Mouse (Mus musculus) forebrain, embryonic 14.5 days (tissue): ENCODE data around the gene Pitpnm3. TPM values are rescaled to one million over a fixed set of nuclear protein-coding genes. Genes with fewer than 3 reads are reported as not detected.

Experiments used
- ATAC-seq: fragments of 200-750 bp; cut with Nextera tagmentation; 2 replicates; pipeline ENCODE4 v1.8.0; 2017; ENCODE audit warnings: mild to moderate bottlenecking, moderate library complexity
- DNase-seq: peaks from one replicate; pipeline ENCODE4 v3.0.0-alpha.2; 2015; ENCODE audit warnings: low spot score
- H3K27ac ChIP-seq: fragments of 300-500 bp; sonication (generic); 2 replicates; pipeline ENCODE4 v1.5.1; 2014; ENCODE audit warnings: low read depth, mild to moderate bottlenecking, control low read depth, low read length, moderate library complexity
- H3K27me3 ChIP-seq: fragments of 300-500 bp; sonication (generic); replicated peaks from 2 replicates; pipeline ENCODE4 v1.6.1; 2014; ENCODE audit warnings: low read length, control low read depth, mixed read lengths; ENCODE audit not compliant: control insufficient read depth, insufficient read depth
- H3K36me3 ChIP-seq: fragments of 300-500 bp; sonication (generic); 2 replicates; pipeline ENCODE4 v1.6.1; 2014; ENCODE audit warnings: low read length, control low read depth; ENCODE audit not compliant: control insufficient read depth, insufficient read depth
- H3K4me1 ChIP-seq: fragments of 300-500 bp; sonication (generic); 2 replicates; pipeline ENCODE4 v1.6.1; 2014; ENCODE audit warnings: antibody characterized with exemption, low read length, control low read depth; ENCODE audit not compliant: control insufficient read depth, insufficient read depth
- H3K4me2 ChIP-seq: fragments of 300-500 bp; sonication (generic); 2 replicates; pipeline ENCODE4 v1.6.1; 2014; ENCODE audit warnings: mild to moderate bottlenecking, control low read depth, low read length
- H3K4me3 ChIP-seq: fragments of 300-500 bp; sonication (generic); 2 replicates; pipeline ENCODE4 v1.5.1; 2014; ENCODE audit warnings: low read depth, low read length, control low read depth
- H3K9ac ChIP-seq: fragments of 300-500 bp; sonication (generic); 2 replicates; pipeline ENCODE4 v1.6.1; 2014; ENCODE audit warnings: mild to moderate bottlenecking, low read length, control low read depth, moderate library complexity
- H3K9me3 ChIP-seq: fragments of 300-500 bp; sonication (generic); replicated peaks from 2 replicates; pipeline ENCODE4 v1.6.1; 2016; ENCODE audit warnings: low read length, control low read depth, mixed read lengths; ENCODE audit not compliant: control insufficient read depth
- WGBS: fragments of 180-500 bp; shearing (Covaris S2); extraction: QIAGEN DNeasy Blood & Tissue Kit; methylation state at CpG from one replicate; pipeline ENCODE4 v1.1.7; 2014; 5-methylcytosine and 5-hydroxymethylcytosine counted together
- polyA plus RNA-seq: library from polyadenylated mRNA; unstranded; fragments of >200 nt; fragmentation: Nextera tagmentation; extraction: Ambion mirVana; gene quantifications from 2 replicates; pipeline ENCODE4 v1.2.1, GENCODE M21; 2014

Pitpnm3 gene
- polyA plus RNA-seq, 1 experiment from 2014 or later: 0.94 TPM

GRCm38 (mm10) chr11:72118630-72119029, 16.9 kb downstream of the Pitpnm3 start:
- Histone ChIP-seq H3K27ac (no peak overlapping the region), H3K9me3 (no peaks in the 10 kb centered on the region), H3K4me1 (no peaks in the 10 kb centered on the region), H3K9ac (no peak overlapping the region), H3K27me3 (no peaks in the 10 kb centered on the region), H3K4me2 (no peak overlapping the region), H3K4me3 (no peak overlapping the region), H3K36me3 (no peaks in the 10 kb centered on the region)
- WGBS: 92% methylated on average over 3 of the region's 3 CpGs
- DNase-seq (no peak), ATAC-seq (no peak)

DNA sequence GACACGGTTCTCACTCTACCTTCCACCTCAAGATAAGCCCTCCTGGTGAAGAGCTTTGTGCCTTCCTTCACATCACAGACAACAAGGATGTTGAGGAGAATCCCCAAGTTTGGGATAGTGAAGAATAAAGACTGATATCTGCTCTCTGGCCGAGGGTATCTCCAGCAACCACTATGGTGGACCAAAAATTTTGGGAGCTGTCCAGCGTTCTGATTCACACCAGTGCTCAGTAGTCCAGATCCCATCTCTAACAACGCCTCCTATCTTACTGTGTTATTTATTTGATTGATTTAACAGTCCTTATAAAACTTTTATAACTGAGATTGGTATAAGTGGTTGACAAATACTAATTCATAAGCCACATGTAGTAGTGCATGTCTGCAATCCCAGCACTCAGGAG, 22.3 kb downstream of the Pitpnm3 start:
- Histone ChIP-seq H3K4me2 (no peak overlapping the region), H3K27me3 (no peaks in the 10 kb centered on the region), H3K27ac (no peak overlapping the region), H3K4me3 (no peak overlapping the region), H3K9ac (no peak overlapping the region), H3K9me3 (no peaks in the 10 kb centered on the region), H3K36me3 (no peaks in the 10 kb centered on the region), H3K4me1 (no peaks in the 10 kb centered on the region)
- ATAC-seq (no peak), DNase-seq (no peak)
- WGBS: 60% methylated on average over 4 of the region's 4 CpGs

- no peaks in the 10 kb centered on the region for H3K4me1 ChIP-seq
- H3K9ac ChIP-seq: no peak overlapping the region
- no peaks in the 10 kb centered on the region for H3K27me3 ChIP-seq
- 52% methylated on average over 3 of the region's 3 CpGs for WGBS
- H3K4me2 ChIP-seq: no peak overlapping the region
- no peak overlapping the region for H3K27ac ChIP-seq
- H3K9me3 ChIP-seq: no peaks in the 10 kb centered on the region
- ATAC-seq (no peak), DNase-seq (no peak)
- no peaks in the 10 kb centered on the region for H3K36me3 ChIP-seq
- no peak overlapping the region for H3K4me3 ChIP-seq
These were observed 24.9 kb downstream of the Pitpnm3 start for GRCm38 (mm10) chr11:72110726-72111125.

DNA sequence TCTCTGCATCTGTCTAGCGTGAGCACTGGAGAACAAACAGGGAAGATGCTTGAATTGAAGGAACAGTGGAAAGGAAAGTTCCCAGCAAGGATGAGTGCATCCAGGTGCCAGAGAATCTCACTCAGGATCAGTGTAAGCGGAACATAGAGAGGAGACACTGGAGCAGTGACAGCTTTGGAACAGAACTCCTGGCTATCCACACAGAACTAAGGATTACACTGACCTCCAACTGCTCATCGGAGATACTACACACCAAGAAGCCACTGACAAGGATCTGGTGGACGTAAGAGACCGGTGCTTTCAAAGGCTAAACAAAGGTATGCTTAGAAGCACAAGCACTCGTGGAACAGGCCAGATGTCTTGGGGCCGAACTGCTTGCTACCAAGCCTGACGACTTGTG, 31.4 kb downstream of the Pitpnm3 start:
- ATAC-seq: peak; percentile 34; the same call in 1 of the 2 replicates
- Histone ChIP-seq H3K4me3 (no peak overlapping the region), H3K4me1 (peaks cover 6% of the 10 kb centered on the region; the same call in 1 of the 2 replicates), H3K9me3 (no peaks in the 10 kb centered on the region), H3K36me3 (no peaks in the 10 kb centered on the region), H3K27me3 (no peaks in the 10 kb centered on the region), H3K4me2 (peak overlapping the region; percentile 12; the same call in 1 of the 2 replicates), H3K27ac (peak overlapping the region; percentile 22), H3K9ac (peak overlapping the region; percentile 21)
- 49% methylated on average over 8 of the region's 8 CpGs for WGBS
- DNase-seq: no peak

DNA sequence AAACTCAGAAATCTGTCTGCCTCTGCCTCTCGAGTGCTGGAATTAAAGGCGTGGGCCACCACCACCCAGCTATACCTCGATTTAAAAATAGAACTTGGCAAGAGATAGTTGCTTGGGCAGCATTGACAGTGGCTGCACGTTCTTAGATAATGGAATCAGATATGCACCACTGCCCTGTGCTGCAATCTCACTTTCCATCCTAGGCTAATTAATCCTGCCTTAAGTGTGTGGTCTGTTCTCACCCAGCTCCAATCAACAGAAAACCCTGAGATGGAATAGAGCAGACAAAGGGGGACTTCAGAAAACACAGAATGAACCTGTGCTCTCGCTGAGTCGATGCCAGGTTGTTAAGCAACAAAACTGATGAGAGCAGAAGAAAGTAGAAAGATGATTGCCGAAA, 32.0 kb downstream of the Pitpnm3 start:
- Histone ChIP-seq H3K36me3 (no peaks in the 10 kb centered on the region), H3K4me3 (no peak overlapping the region), H3K27me3 (no peaks in the 10 kb centered on the region), H3K4me2 (peak overlapping the region; percentile 12; the same call in 1 of the 2 replicates), H3K9ac (peak overlapping the region; percentile 21; the same call in 1 of the 2 replicates), H3K9me3 (no peaks in the 10 kb centered on the region), H3K27ac (peak overlapping the region; percentile 22), H3K4me1 (peaks cover 6% of the 10 kb centered on the region; the same call in 1 of the 2 replicates)
- peak; percentile 79 for DNase-seq
- ATAC-seq: peak; percentile 89
- WGBS: 8% methylated on average over 7 of the region's 7 CpGs

- 94% methylated on average over 4 of the region's 4 CpGs for WGBS
- Histone ChIP-seq H3K27ac (no peak overlapping the region), H3K27me3 (no peaks in the 10 kb centered on the region), H3K4me1 (peaks cover 6% of the 10 kb centered on the region; the same call in 1 of the 2 replicates), H3K4me3 (no peak overlapping the region), H3K9ac (no peak overlapping the region), H3K9me3 (no peaks in the 10 kb centered on the region), H3K4me2 (no peak overlapping the region), H3K36me3 (no peaks in the 10 kb centered on the region)
- no peak for ATAC-seq
- DNase-seq: no peak
These were observed 34.6 kb downstream of the Pitpnm3 start for GRCm38 (mm10) chr11:72100996-72101395.

- Histone ChIP-seq H3K9me3 (no peaks in the 10 kb centered on the region), H3K4me1 (peaks cover 6% of the 10 kb centered on the region; the same call in 1 of the 2 replicates), H3K4me2 (no peak overlapping the region), H3K36me3 (no peaks in the 10 kb centered on the region), H3K9ac (no peak overlapping the region), H3K27ac (no peak overlapping the region), H3K4me3 (no peak overlapping the region), H3K27me3 (no peaks in the 10 kb centered on the region)
- DNase-seq: no peak
- ATAC-seq: no peak
- 66% methylated on average over 4 of the region's 4 CpGs for WGBS
These were observed 36.4 kb downstream of the Pitpnm3 start for GRCm38 (mm10) chr11:72099181-72099580.

GRCm38 (mm10) chr11:72098027-72098426, 37.6 kb downstream of the Pitpnm3 start:
- Histone ChIP-seq H3K4me1 (no peaks in the 10 kb centered on the region), H3K36me3 (no peaks in the 10 kb centered on the region), H3K4me2 (no peak overlapping the region), H3K9ac (no peak overlapping the region), H3K4me3 (no peak overlapping the region), H3K27me3 (no peaks in the 10 kb centered on the region), H3K9me3 (no peaks in the 10 kb centered on the region), H3K27ac (no peak overlapping the region)
- DNase-seq (no peak), ATAC-seq (no peak)
- WGBS: 86% methylated on average over 3 of the region's 3 CpGs

- ATAC-seq (no peak), DNase-seq (no peak)
- H3K9ac ChIP-seq: no peak overlapping the region
- no peak overlapping the region for H3K27ac ChIP-seq
- no peaks in the 10 kb centered on the region for H3K27me3 ChIP-seq
- no peak overlapping the region for H3K4me3 ChIP-seq
- H3K9me3 ChIP-seq: no peaks in the 10 kb centered on the region
- no peak overlapping the region for H3K4me2 ChIP-seq
- no peaks in the 10 kb centered on the region for H3K36me3 ChIP-seq
- WGBS: 44% methylated on average over 3 of the region's 3 CpGs
- H3K4me1 ChIP-seq: no peaks in the 10 kb centered on the region
These were observed 39.6 kb downstream of the Pitpnm3 start for GRCm38 (mm10) chr11:72095994-72096393.
